Mouse (Mus musculus): ENCODE results near the gene Unc45b. TPM values are rescaled to one million over a fixed set of nuclear protein-coding genes. Genes with fewer than 3 reads are reported as not detected.
A peak's percentile ranks its signal among the peaks of the same experiment; 100 is the strongest.

Unc45b gene
- polyA plus RNA-seq, 1 experiment from 2014 or later, result 0.25 TPM

DNA sequence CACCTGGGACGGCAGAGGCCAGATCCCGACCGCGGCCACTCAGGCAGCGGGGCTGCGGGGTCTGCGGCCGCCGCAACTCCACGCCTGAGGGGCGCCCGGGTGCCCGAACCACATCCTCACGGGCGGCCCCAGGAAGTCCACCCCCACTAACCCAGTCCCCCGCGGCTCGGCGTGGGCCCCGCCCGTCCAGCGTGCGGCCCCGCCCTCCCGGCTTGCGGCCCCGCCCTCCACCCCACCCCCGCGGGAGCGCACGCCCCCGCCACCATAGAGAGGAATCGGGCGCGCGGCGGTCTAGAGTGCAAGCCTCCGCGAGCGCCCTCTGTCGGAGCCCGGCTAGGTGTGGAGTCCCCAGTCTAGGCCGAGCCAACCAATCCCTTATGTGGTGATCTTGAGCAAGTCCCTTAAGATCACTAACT is 39.3 kb upstream of the Unc45b start, which contains the start of gene Rffl:
Gene Rffl, minus strand, starts transcription at position 180 of the 416 bp plus-strand sequence.
- WGBS, result 1% methylated on average over 38 of the region's 43 CpGs
- ATAC-seq, result peak; percentile 97
- Histone ChIP-seq H3K27me3 (no peaks in the 10 kb centered on the region), H3K36me3 (ENCODE audit: poor library complexity, severe bottlenecking) (no peaks in the 10 kb centered on the region), H3K9ac (peak within 1 kb of the TSS; percentile 84), H3K9me3 (replicated peaks) (no peaks in the 10 kb centered on the region), H3K4me3 (peak within 1 kb of the TSS; percentile 83), H3K4me2 (peak within 1 kb of the TSS; percentile 84), H3K4me1 (peaks cover 31% of the 10 kb centered on the region; the same call in 1 of the 2 replicates), H3K27ac (peak within 1 kb of the TSS; percentile 35; the same call in 1 of the 2 replicates)

DNA sequence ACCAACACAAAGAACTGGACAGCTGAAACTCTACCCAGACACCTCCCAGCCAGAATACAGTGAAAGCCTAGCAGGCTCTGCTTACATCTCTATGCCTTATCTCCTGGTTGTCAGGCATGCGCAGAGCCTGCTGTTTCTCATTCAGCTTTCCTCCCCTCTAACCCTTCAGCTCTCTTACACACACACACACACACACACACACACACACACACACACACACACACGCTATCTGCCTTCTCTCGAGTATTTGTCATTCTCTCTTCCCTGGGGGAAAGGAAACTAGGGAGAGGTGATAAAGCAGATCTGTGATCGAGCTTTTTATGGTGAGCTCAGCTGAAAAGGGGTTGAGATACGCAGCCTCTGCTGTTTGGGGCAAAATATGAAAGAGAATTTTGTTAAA is 35.4 kb upstream of the Unc45b start:
- H3K36me3 ChIP-seq (ENCODE audit: poor library complexity, severe bottlenecking), result peaks cover 3% of the 10 kb centered on the region; the same call in 1 of the 2 replicates
- H3K4me2 ChIP-seq, result no peak overlapping the region
- H3K4me1 ChIP-seq, result peaks cover 7% of the 10 kb centered on the region; the same call in 1 of the 2 replicates
- no peaks in the 10 kb centered on the region for H3K9me3 ChIP-seq (replicated peaks)
- 84% methylated on average over 5 of the region's 5 CpGs for WGBS
- H3K9ac ChIP-seq, result no peak overlapping the region
- no peaks in the 10 kb centered on the region for H3K27me3 ChIP-seq
- no peak for ATAC-seq
- no peak overlapping the region for H3K4me3 ChIP-seq
- H3K27ac ChIP-seq, result no peak overlapping the region

DNA sequence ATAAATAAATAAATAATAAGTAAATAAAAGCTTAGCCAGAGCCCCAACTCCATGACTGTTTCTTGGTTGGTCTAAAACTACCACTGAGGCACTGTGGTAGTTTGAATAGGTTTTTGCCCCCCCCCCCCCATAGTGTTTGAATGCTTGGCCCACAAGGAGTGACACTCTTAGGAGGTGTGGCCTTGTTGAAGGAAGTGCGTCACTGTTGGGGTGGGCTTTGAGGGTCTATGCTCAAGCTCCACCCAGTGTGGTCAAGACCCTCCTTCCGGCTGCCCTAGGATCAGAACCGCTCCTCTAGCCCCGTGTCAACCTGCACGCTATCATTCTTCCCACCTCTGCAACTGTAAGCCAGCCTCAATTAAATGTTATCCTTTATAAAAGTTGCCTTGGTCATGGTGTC is 34.7 kb upstream of the Unc45b start:
- Histone ChIP-seq H3K36me3 (ENCODE audit: poor library complexity, severe bottlenecking) (peaks cover 5% of the 10 kb centered on the region; the same call in 1 of the 2 replicates), H3K9me3 (replicated peaks) (no peaks in the 10 kb centered on the region), H3K27ac (no peak overlapping the region), H3K4me2 (no peak overlapping the region), H3K4me3 (no peak overlapping the region), H3K9ac (no peak overlapping the region), H3K27me3 (no peaks in the 10 kb centered on the region), H3K4me1 (no peaks in the 10 kb centered on the region)
- no peak for ATAC-seq
- 87% methylated on average over 5 of the region's 5 CpGs for WGBS

GRCm38 (mm10) chr11:82877726-82878344 is 32.5 kb upstream of the Unc45b start:
- no peak overlapping the region for H3K27ac ChIP-seq
- H3K4me3 ChIP-seq, result no peak overlapping the region
- H3K4me2 ChIP-seq, result no peak overlapping the region
- H3K36me3 ChIP-seq (ENCODE audit: poor library complexity, severe bottlenecking), result peaks cover 9% of the 10 kb centered on the region; the same call in 1 of the 2 replicates
- no peak for ATAC-seq
- H3K9me3 ChIP-seq (replicated peaks), result no peaks in the 10 kb centered on the region
- no peak overlapping the region for H3K9ac ChIP-seq
- H3K27me3 ChIP-seq, result no peaks in the 10 kb centered on the region
- WGBS, result 81% methylated on average over 7 of the region's 7 CpGs
- no peaks in the 10 kb centered on the region for H3K4me1 ChIP-seq

GRCm38 (mm10) chr11:82883180-82883579 is 27.2 kb upstream of the Unc45b start:
- 73% methylated on average over 8 of the region's 8 CpGs for WGBS
- Histone ChIP-seq H3K4me3 (no peak overlapping the region), H3K4me2 (no peak overlapping the region), H3K9me3 (replicated peaks) (no peaks in the 10 kb centered on the region), H3K27ac (no peak overlapping the region), H3K36me3 (ENCODE audit: poor library complexity, severe bottlenecking) (peaks cover 9% of the 10 kb centered on the region; the same call in 1 of the 2 replicates), H3K27me3 (no peaks in the 10 kb centered on the region), H3K4me1 (peaks cover 1% of the 10 kb centered on the region; the same call in 1 of the 2 replicates), H3K9ac (no peak overlapping the region)
- no peak for ATAC-seq

DNA sequence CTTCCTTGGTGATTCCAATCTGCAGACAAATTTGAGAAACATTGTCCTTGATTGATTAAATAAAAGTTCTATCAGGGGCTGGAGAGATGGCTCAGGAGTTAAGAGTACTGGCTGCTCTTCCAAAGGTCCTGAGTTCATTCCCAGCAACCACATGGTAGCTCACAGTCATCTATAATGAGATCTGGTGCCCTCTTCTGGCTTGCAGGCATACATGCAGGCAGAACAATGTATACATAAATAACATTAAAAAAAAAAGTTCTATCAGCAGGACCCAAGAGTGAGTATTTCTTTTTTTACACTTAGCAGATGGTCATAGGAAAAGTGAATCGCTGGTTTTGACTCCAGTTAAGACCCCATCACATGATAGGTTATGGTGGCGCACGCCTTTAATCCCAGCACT is 23.8 kb upstream of the Unc45b start:
- Histone ChIP-seq H3K9ac (no peak overlapping the region), H3K4me2 (no peak overlapping the region), H3K4me1 (peaks cover 21% of the 10 kb centered on the region), H3K4me3 (no peak overlapping the region), H3K36me3 (ENCODE audit: poor library complexity, severe bottlenecking) (0 out of 2 replicates have a peak, but pooled peaks cover 4% of the 10 kb centered on the region), H3K9me3 (replicated peaks) (no peaks in the 10 kb centered on the region), H3K27me3 (peaks cover 5% of the 10 kb centered on the region; the same call in 1 of the 2 replicates), H3K27ac (no peak overlapping the region)
- WGBS, result 95% methylated on average over 3 of the region's 3 CpGs
- ATAC-seq, result no peak

DNA sequence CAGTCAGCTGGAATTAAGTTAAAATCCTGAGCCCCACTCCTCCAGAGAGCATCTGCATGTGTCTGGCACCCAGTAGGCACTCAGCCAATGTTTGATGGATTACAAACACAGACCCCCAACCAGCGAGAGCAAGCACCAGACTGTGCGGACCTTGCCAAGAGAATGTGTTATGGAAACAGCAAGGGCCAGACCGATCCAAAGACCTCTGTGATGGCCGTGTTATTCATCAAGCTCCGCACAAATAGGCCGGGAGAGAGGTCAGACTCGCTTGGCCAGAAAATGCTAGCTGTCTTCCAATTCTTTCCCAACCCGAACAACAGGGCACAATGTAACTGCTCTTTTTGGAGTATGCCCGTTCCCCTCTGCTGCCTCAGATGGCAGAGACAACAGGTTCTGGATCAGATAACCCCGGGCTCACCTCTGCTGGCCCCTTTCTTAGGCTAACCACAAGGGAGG is 21.8 kb upstream of the Unc45b start:
- H3K4me2 ChIP-seq, result peak overlapping the region; percentile 91
- no peaks in the 10 kb centered on the region for H3K9me3 ChIP-seq (replicated peaks)
- no peak overlapping the region for H3K27ac ChIP-seq
- H3K9ac ChIP-seq, result 0 out of 2 replicates have a peak overlapping the region, but pooled peaks have one; percentile 30
- H3K36me3 ChIP-seq (ENCODE audit: poor library complexity, severe bottlenecking), result no peaks in the 10 kb centered on the region
- H3K4me3 ChIP-seq, result no peak overlapping the region; the same call in 1 of the 2 replicates
- peaks cover 17% of the 10 kb centered on the region for H3K27me3 ChIP-seq
- ATAC-seq, result peak; percentile 36; the same call in 1 of the 2 replicates
- 52% methylated on average over 10 of the region's 10 CpGs for WGBS
- peaks cover 21% of the 10 kb centered on the region for H3K4me1 ChIP-seq

GRCm38 (mm10) chr11:82889524-82890341 is 20.6 kb upstream of the Unc45b start:
- peaks cover 21% of the 10 kb centered on the region for H3K4me1 ChIP-seq
- peak; percentile 61 for ATAC-seq
- peaks cover 17% of the 10 kb centered on the region for H3K27me3 ChIP-seq
- H3K9me3 ChIP-seq (replicated peaks), result no peaks in the 10 kb centered on the region
- no peaks in the 10 kb centered on the region for H3K36me3 ChIP-seq (ENCODE audit: poor library complexity, severe bottlenecking)
- H3K27ac ChIP-seq, result peak overlapping the region; percentile 25; the same call in 1 of the 2 replicates
- WGBS, result 4% methylated on average over 29 of the region's 31 CpGs
- peak overlapping the region; percentile 91 for H3K4me2 ChIP-seq
- H3K4me3 ChIP-seq, result peak overlapping the region; percentile 57
- H3K9ac ChIP-seq, result peak overlapping the region; percentile 75

- H3K27ac ChIP-seq, result peak within 1 kb of the TSS; percentile 25; the same call in 1 of the 2 replicates
- WGBS, result 0% methylated on average over 26 of the region's 26 CpGs
- peak within 1 kb of the TSS; percentile 57 for H3K4me3 ChIP-seq
- no peaks in the 10 kb centered on the region for H3K36me3 ChIP-seq (ENCODE audit: poor library complexity, severe bottlenecking)
- H3K27me3 ChIP-seq, result peaks cover 17% of the 10 kb centered on the region
- no peaks in the 10 kb centered on the region for H3K9me3 ChIP-seq (replicated peaks)
- peaks cover 21% of the 10 kb centered on the region for H3K4me1 ChIP-seq
- H3K9ac ChIP-seq, result peak within 1 kb of the TSS; percentile 75
- ATAC-seq, result peak; percentile 94
- H3K4me2 ChIP-seq, result peak within 1 kb of the TSS; percentile 91
Measured at GRCm38 (mm10) chr11:82890342-82890762, 20.0 kb upstream of the Unc45b start, which contains the start of gene Rad51d. Rad51d (minus strand) TSS chr11:82890614.

- H3K9ac ChIP-seq, result no peak within 1 kb of the TSS
- 73% methylated on average over 7 of the region's 7 CpGs for WGBS
- ATAC-seq, result no peak
Measured at GRCm38 (mm10) chr11:82891936-82892335, 18.4 kb upstream of the Unc45b start, which contains the start of gene Fndc8. Fndc8 (plus strand) TSS chr11:82892124.

DNA sequence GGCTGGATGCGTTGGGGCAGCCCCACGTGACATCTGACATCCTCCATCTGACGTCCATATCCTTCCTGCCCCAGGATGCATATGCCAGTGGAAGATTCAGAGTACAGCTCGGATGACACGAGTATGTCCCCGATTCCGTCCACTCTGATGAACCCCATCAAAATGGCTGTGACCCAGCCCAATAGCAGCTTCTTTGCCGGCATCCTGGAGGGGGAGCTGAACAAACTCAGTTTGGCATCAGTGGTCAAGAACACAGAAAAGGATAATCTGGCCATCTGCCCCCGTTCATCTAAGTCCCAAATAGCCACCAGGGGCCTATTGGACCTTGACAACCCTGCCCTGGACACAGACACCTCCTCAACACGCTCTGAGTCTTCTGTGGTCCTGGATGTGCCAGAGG is 12.9 kb upstream of the Unc45b start:
- ATAC-seq, result no peak
- Histone ChIP-seq H3K4me1 (no peaks in the 10 kb centered on the region), H3K4me2 (no peak overlapping the region), H3K4me3 (no peak overlapping the region), H3K9ac (no peak overlapping the region), H3K9me3 (replicated peaks) (no peaks in the 10 kb centered on the region), H3K27me3 (peaks cover 4% of the 10 kb centered on the region; the same call in 1 of the 2 replicates), H3K36me3 (ENCODE audit: poor library complexity, severe bottlenecking) (peaks cover 51% of the 10 kb centered on the region), H3K27ac (no peak overlapping the region)
- 86% methylated on average over 10 of the region's 10 CpGs for WGBS

More at GRCm38 (mm10) chr11:82891936-82892335, 18.4 kb upstream of the Unc45b start, which contains the start of gene Fndc8:
- Histone ChIP-seq H3K4me2 (no peak within 1 kb of the TSS), H3K4me3 (no peak within 1 kb of the TSS), H3K9me3 (replicated peaks) (no peaks in the 10 kb centered on the region), H3K4me1 (peaks cover 21% of the 10 kb centered on the region), H3K27ac (no peak within 1 kb of the TSS), H3K27me3 (peaks cover 17% of the 10 kb centered on the region), H3K36me3 (ENCODE audit: poor library complexity, severe bottlenecking) (peaks cover under 1% of the 10 kb centered on the region; the same call in 1 of the 2 replicates)
